Mouse (Mus musculus) ES-Bruce4 (cell line): ENCODE data around the gene Slc28a1.

Source experiments
- CTCF ChIP-seq: IDR thresholded peaks from one replicate; pipeline ENCODE4 v1.8.1; 2011; ENCODE audit warnings: low read depth, low read length
- EP300 ChIP-seq: IDR thresholded peaks from 2 replicates; pipeline ENCODE4 v1.6.1; 2011; ENCODE audit warnings: low read depth, low read length; ENCODE audit not compliant: insufficient read depth
- POLR2A ChIP-seq: IDR thresholded peaks from one replicate; pipeline ENCODE4 v1.8.1; 2011; ENCODE audit warnings: low read length; ENCODE audit not compliant: insufficient read depth

DNA sequence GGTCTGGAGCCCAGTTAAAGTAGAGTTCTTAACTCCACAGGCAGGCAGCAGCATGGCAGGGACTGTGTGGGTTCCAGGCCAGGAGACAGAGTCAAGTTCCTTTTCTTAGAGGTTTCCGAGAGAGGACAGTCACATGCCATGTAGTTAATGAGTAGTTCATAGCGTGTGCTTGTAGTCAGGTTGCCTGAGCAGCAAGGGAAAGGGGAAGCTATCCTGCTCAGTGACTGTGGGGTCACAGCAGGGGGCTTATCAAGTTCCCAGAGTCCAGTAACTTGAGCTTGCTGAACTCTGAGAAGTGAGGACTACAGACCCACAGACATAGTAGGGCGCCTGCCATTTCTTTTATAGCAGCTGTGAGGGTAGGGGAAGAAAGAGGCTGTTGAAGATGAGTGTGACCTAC lies 6.5 kb downstream of the Slc28a1 start:
- no peak for TF ChIP-seq CTCF
- TF ChIP-seq EP300: no peak
- TF ChIP-seq POLR2A: no peak
